Mouse (Mus musculus) urinary bladder, postnatal 36 days (tissue): ENCODE measurements around the gene Gm17657.
"Not testable (repeated sequence)": the region's sequence is repeated elsewhere in the genome, so short reads cannot be mapped to it uniquely, and the experiment has no call there.

Source experiments
- DNase-seq, 2 experiments: peaks; one replicate each; pipeline ENCODE4 v3.0.0; 2022; ENCODE audit warnings: low spot score in 2 of 2, mixed read lengths in 1 of 2

Gm17657 gene

GRCm38 (mm10) chr17:29502005-29502668 lies 47.3 kb downstream of the Gm17657 start:
- DNase-seq = no peak

GRCm38 (mm10) chr17:29500802-29501469 lies 48.5 kb downstream of the Gm17657 start:
- no peak for DNase-seq

GRCm38 (mm10) chr17:29500243-29500740 lies 49.1 kb downstream of the Gm17657 start:
- no peak for DNase-seq

- no peak for DNase-seq
These were observed 49.9 kb downstream of the Gm17657 start for GRCm38 (mm10) chr17:29499511-29499910.

GRCm38 (mm10) chr17:29498952-29499351 lies 50.5 kb downstream of the Gm17657 start:
- not testable (repeated sequence) for DNase-seq

GRCm38 (mm10) chr17:29498028-29498427 lies 51.4 kb downstream of the Gm17657 start:
- peak in 1 of 2 experiments; percentile 29 for DNase-seq

GRCm38 (mm10) chr17:29497481-29497880 lies 52.0 kb downstream of the Gm17657 start:
- not testable (repeated sequence) for DNase-seq

GRCm38 (mm10) chr17:29497071-29497354 lies 52.4 kb downstream of the Gm17657 start:
- no peak for DNase-seq

- no peak for DNase-seq
These were observed 53.0 kb downstream of the Gm17657 start for GRCm38 (mm10) chr17:29496211-29497070.

GRCm38 (mm10) chr17:29494732-29495076 lies 54.7 kb downstream of the Gm17657 start:
- no peak for DNase-seq

GRCm38 (mm10) chr17:29494062-29494731 lies 55.2 kb downstream of the Gm17657 start:
- no peak for DNase-seq

- no peak for DNase-seq
These were observed 55.9 kb downstream of the Gm17657 start for GRCm38 (mm10) chr17:29493461-29493980.

GRCm38 (mm10) chr17:29492269-29493191 lies 56.9 kb downstream of the Gm17657 start:
- DNase-seq = peak; percentile 73 to 75

- peak; percentile 59 to 62 for DNase-seq
These were observed 57.7 kb downstream of the Gm17657 start for GRCm38 (mm10) chr17:29491591-29492268.

GRCm38 (mm10) chr17:29490713-29491581 lies 58.5 kb downstream of the Gm17657 start, which contains the start of gene Pim1:
Gene Pim1, plus strand, starts transcription at chr17:29490753.
- peak in 1 of 2 experiments; percentile 20 for DNase-seq

GRCm38 (mm10) chr17:29489971-29490712 lies 59.3 kb downstream of the Gm17657 start:
- DNase-seq = peak; percentile 96 to 98

- peak in 1 of 2 experiments; percentile 40 for DNase-seq
These were observed 60.2 kb downstream of the Gm17657 start for GRCm38 (mm10) chr17:29488978-29489970.
